Mouse (Mus musculus) cerebellum, adult 18-20 months (tissue): ENCODE results near the gene Tmem91.
A peak's percentile ranks its signal among the peaks of the same experiment; 100 is the strongest.
"Not testable (repeated sequence)": the region's sequence is repeated elsewhere in the genome, so short reads cannot be mapped to it uniquely, and the experiment has no call there.

ENCODE experiments used
- DNase-seq, 2 experiments: peaks; one replicate each; pipeline ENCODE4 v3.0.0; 2021

Tmem91 gene

DNA sequence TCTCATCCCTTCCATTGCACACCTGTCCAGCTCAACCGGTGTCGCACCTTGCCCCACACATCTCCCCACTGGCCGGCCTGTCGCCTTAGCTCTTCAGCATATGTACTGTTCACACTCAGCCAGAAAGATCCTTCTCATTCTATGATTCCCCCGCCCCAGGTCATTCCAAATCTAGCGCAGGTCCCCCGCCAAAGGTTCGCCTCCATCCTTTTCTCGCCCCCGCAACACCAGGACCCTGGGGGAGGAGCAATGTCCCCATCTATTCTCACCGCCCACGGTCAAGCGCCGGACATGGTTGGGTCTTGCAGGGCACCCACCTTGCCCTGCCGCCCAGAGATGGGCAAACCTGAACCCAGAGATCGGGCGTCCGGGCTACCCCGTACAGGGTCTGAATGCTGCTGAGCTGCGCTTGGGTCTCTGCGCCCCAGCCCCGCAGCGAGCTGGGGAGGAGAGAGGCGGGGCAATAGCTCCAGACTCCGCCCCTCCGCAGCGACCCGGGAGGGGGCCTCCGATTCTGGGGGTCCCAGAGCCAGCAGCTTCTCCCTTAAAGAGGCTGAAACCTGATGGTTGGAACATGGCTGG lies at the start of gene Tmem91:
TSS of gene Tmem91 (minus strand) at position 448 of the 582 bp plus-strand sequence.
- no peak for DNase-seq

DNA sequence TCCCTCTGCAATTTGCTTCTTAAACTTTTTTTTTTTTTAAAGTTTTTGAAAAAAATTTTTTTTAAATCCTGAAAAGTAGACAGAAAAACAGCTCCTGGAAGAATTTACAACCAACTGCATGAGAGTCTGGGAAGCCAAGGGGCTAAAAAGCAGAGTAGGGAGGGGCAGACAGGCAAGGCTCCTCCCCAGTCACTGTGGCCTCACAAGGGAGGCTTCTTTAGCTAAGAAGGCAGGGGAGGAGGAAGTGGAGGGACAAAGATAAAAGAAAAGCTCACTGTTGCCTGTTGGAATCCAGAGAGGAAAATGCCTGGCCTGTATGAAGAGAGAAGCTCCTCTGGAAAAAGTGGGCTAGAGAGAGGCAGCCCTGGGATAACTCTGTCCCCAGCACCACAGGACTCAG lies 46.8 kb upstream of the Tmem91 start:
- not testable (repeated sequence) for DNase-seq

DNA sequence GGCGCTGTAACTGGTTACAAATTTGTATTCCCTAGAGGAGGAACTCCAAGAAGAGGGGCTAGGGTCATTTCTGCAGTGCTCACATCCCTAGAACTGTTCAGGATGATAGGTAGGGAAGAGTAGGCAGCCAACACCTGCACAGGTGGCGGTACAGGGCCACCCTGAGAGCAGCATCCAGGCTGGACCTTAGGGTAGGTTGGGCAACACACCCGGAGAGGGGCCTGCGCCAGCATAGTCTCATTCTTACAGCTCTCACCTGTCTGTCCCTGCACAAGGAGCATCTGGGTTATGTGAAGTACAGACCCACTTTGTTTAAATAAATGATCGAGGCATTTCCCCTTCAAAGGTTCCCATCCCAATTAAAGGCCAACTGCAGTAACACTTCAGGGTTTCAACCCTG lies 45.8 kb upstream of the Tmem91 start:
- no peak for DNase-seq

DNA sequence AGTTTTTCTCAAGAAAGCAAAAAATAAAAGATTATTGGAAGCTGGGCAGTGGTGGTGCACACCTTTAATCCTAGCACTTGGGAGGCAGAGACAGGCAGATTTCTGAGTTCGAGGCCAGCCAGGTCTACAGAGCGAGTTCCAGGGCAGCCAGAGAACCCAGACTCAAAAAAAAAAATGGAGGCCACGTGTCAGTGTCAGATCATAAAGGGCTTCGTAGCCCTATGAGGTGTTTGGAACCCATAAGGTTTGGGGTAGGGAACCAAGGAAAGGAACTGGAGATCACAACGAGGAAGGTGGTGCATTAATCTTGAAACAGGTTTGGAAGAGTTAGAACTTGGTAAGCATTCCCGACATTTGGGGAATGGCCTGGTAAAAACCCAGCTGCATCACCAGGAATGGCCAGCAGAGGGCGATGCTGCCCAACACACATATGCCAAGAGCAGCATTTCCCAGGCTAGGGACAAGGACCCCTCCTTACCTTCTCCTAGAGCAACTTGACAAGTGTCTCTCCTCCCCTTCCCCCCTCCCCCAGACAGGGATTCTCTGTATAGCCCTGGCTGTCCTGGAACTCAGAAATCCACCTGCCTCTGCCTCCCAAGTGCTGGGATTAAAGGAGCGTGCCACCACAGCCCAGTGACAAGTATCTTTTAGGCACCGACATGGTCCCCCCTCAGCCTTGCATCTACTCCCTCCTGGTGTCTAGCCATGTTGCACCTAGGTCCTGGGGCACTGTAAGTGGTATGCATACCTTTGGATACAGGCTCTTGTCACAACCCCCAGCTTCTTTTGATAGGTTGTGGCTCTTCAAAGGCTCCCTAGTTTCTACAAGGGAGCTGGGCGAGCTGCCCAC lies 45.0 kb upstream of the Tmem91 start:
- DNase-seq = peak; percentile 65 to 82

DNA sequence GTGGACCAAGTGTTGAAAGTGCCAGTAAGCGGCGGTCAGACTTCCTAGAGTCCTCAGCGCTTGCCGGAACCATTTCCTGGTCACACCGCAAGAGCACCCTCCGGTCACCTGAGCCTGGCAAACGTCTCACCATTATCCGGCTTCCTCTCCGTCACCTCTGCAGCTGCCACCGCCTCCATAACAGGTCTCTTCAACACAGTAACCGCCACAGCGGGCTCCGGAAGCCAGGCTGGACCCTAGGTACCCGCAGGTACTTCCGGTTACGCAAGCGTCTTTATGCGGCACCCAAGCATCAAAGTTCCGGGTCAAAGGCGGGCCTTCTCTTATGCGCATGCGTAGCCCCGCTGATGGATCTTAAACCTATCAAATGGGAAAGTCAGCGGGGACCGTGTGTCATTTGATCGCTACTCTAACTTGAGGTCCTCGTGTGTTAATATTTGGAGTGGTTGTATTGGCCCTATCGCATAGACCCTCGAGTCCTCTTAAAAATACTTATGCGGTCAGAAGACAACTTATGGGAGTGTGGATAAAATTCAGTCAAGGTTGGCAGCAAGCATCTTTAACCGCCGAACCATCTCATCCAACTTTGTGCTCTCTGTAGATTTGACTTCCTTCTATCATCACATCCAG lies 43.9 kb upstream of the Tmem91 start, which contains the start of gene Ccdc97:
TSS of gene Ccdc97 (minus strand) at position 301 of the 630 bp plus-strand sequence.
- DNase-seq = peak; percentile 94 to 95

- no peak for DNase-seq
Measured at GRCm38 (mm10) chr7:25717478-25717877, 42.5 kb upstream of the Tmem91 start.

DNA sequence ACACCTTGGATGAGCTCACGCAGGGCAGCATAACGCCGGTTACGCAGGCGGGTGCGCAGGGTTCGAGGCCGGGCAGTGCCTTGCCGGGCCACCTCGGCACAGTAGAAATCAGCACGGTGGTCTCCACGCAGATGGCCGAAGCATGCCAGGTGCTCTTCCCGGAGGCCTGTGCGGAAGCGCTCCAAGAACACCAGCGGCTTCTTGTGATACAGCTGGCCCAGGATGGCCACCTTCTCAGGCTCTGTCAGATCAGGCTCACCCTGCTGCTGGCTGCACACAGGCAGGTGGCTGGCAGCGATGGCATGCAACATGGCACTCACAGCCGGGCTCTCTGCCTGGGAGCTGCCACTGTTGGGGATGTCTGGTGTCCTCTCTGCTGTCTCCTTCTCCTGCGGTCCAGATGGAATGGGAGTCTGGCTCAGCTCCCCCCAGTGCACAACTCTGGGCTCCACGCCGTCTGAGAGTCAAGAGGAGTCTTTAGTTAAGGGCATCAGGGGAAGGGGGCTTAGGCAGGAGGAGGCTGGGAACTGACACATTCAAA lies 40.8 kb upstream of the Tmem91 start:
- no peak for DNase-seq

DNA sequence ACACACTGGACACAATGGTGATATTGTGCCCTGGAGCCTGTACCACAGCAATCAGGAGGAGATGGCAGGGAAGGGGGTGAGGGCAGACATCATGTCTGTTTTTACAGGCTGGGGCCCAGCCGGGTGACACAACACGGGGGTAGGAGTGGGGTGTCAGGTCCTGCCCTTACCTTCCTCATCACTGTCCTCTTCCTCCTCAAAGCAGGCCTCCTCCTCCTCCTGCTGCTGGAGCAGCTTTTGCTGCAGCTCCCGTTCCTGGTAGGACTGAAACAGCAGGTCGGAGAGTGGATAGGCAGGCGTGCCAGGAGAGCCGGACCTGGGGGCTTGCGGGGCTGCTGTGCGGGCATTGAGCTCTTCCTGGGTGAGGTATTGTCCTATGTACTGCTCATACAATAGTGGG lies 39.6 kb upstream of the Tmem91 start:
- no peak for DNase-seq

DNA sequence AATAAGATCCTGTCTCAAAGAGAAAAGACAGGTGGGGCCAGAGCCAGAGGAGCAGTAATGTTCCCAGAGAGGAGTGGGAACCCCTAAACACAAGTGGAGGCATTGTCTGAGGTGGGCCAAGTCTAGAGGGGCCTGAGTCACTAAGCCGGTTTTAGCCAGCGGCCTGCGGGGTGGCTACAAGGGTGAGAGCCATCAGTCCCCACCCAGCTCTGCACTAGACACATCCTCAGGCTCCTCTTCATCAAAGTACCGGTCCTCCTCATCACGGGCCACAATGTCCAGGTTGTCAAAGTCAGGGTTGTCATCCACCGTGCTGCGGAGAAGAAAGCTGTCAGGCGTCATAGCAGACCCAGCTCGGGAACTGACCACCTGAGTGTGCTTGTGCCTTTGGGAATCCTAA lies 37.8 kb upstream of the Tmem91 start:
- no peak for DNase-seq

DNA sequence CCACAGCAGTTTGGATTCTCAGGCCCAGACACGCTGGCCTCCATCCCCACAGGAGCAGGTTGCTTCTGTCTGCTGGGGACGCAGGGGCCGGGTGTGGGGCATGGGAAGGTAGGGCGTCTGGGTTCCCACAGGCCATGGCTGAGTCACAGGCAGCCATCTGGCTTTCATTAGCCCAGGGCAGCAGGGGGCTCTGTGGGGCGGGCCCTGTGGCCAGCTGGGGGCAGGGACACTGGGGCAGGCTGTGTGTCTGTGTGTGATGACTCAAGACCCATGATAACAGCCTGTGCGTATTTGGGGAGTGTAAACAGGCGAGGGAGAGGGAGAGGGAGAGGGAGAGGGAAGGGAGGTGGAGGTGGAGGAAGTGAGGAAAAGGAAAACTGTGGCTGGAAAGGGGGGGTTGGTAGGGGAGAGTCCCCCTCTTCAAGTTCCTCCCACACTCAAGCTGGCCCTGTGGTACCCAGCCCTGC lies 36.8 kb upstream of the Tmem91 start:
- DNase-seq = peak; percentile 64 to 67

DNA sequence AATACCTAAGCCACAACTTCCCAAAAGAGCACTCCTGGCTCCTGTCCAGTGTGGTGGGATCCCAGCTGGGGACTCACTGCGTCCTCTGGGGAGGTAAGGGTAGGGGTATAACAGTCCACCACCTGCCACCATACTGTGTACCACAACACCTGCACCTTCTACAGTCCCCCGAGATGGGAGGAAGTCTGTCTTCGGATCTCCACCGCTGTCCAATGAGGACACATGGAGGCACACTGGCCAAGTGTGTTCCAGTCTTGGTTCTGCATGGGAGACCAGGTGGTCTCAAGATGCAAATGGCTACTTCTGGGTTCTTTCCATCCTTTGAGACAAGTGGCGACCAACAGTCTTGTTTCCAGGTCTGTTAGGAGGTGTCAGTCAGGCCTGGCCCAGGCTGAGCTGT lies 36.2 kb upstream of the Tmem91 start:
- DNase-seq = no peak

DNA sequence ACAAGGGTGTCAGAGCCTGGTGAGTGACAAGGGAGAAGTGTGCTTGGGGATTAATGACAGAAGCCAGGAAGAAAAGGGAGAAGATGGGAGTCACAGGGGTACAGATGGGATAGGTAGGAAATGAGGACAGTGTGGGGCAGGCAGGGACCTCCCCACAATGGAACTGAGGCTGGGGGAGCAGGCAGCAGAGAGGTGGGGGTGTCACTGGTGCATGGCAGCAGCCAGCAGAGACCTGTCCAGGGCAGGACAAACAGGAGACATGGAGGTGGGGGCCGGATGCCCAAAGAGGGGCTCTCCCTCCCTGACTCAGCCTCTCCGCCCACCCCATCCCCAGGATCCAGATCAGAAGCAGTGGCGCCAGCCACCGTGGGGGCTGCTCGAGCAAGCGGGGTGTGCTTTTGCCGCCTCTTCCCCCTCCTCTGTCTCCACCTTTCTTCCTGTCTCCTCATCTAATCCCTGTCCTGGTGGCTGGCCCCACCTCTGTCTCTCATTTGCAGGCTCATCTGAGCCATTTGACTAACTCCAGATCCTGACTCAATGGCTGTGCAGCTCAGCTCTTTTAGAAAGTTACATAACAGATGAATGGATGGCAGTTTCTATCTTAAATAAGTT lies 35.7 kb upstream of the Tmem91 start:
- DNase-seq = no peak

- no peak for DNase-seq
Measured at GRCm38 (mm10) chr7:25709961-25710360, 35.0 kb upstream of the Tmem91 start.

DNA sequence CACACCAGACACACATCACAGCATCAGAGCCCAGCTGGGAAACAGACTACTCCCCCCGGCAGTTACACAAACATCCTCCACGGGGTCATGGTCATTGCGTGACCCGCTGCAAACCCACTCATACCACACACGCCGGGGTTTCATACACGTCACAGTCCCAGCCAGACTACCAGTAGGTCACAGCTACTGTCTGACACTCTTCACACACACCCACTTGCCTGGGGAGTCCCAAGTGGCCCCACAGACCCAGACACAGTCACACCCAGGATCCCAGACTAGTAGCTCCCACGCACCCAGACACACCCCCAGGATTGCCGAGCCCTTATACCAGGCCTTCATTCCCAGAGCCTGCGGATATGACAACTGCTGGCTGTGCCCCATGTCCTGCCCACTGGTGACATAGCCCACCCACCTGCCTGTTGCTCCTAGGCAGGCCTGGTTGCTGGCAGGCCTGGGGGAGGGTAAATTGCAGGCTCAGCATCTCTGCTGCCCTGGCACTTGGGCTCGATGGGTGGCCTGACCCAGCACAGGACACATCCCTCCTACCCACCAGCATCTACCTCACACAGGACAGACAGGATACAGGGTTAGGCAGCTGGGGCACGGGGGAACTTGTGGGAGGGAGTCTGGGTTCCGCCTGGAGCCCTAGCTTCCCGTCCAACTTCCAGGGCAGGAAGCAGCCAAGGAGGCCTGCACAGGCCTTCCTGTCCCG lies 32.8 kb upstream of the Tmem91 start:
- DNase-seq = no peak

- no peak for DNase-seq
Measured at GRCm38 (mm10) chr7:25706578-25707170, 31.7 kb upstream of the Tmem91 start.

GRCm38 (mm10) chr7:25705801-25706251 lies 30.9 kb upstream of the Tmem91 start:
- DNase-seq = no peak

DNA sequence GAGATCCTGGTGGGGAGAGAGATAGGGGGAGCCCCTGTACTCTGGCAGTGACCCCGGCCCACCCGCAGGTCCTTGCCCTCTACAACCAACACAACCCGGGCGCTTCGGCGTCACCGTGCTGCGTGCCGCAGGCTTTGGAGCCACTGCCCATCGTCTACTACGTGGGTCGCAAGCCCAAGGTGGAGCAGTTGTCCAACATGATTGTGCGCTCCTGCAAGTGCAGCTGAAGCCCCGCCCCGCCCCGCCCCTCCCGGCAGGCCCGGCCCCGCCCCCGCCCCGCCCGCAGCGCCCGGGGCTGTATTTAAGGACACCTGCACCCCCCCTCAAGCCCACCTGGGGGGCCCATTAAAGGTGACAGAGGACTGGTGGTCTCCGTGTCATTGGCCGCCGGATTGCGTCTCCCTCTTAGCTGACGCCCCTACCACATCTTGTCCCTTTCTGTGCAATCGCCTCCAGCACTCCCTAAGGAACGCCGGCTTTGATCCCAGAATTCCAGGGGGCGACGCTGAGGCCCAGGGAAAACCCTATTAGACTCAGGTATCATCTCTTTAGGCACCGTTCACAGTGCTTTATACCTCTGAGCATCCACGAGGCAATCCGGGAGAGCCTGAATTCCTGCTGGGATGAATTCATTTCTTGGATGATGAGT lies 29.9 kb upstream of the Tmem91 start:
- DNase-seq = no peak

GRCm38 (mm10) chr7:25703793-25704494 lies 29.0 kb upstream of the Tmem91 start:
- DNase-seq = no peak

DNA sequence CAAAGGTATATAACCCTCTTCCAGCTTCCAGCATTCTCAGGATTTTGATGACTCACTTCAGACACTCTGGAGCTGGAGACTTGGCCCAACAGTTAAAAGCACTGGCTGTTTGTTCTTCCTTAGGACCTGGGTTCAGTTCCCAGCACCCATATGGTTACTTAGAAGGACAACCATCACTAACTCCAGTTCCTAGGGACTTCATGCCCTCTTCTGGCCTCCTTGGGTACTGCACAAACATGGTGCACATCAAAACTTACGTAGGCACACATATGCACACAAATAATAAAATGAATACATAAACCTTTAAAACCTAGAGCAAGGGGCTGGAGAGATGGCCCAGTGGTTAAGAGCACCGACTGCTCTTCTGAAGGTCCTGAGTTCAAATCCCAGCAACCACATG lies 27.4 kb upstream of the Tmem91 start:
- no peak for DNase-seq

DNA sequence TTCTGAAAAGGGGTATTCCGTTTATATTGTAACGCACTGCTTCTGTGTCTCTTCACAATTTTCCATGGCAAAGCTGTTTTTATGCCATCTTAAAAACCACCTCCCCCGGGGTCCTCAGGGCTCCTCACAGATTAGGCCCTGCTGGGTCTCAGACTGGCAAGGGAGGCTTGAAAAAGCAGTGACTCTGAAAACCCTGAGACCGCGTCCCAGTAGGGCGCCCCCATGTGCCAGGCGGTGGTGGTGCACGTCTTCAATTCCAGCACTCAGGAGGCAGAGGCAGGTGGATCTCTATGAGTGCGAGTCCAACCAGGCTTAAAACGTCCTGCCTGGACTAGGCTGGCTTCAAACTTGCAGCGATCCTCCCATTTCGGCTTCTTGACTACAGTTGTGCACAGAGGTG lies 25.8 kb upstream of the Tmem91 start:
- DNase-seq = no peak

DNA sequence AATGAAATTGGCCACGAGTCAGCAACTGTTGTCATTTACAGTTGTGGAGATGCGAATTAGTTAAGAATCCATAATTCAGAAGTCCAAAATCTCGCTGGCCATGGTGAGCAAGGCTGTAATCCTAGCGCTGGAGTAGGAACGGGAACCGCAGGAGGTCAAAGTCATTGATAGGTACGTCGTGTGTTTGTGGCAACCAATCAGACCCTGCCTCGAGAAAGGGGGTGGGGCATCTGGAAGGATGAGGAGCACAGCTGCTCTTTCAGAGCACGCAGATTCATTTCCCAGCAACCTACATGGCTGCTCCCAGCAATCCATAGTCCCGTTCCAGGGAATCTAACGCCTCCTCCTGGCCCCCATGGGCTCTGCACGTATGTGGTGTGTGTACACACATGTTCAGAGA lies 24.9 kb upstream of the Tmem91 start:
- DNase-seq = no peak
